Mouse (Mus musculus) lung, postnatal 0 days (tissue): Measurements from ENCODE around the gene Tspan32.

ENCODE experiments used
- CTCF ChIP-seq: IDR thresholded peaks from 2 replicates; pipeline ENCODE4 v1.5.1; 2016; ENCODE audit warnings: antibody characterized with exemption, mild to moderate bottlenecking
- EP300 ChIP-seq: IDR thresholded peaks from 2 replicates; pipeline ENCODE4 v1.6.1; 2016; ENCODE audit warnings: antibody characterized with exemption, mild to moderate bottlenecking, control low read depth

GRCm38 (mm10) chr7:143046358-143046757 lies 41.5 kb downstream of the Tspan32 start:
- TF ChIP-seq CTCF (no peak), EP300 (no peak)
